Mouse (Mus musculus) limb, embryonic 15.5 days (tissue): ENCODE measurements at regions not wholly inside any gene's neighbourhood (a gene's known extent, or its start where the extent isn't known, plus 50 kb on each side); places are given as distances from the start of the nearest gene placed in this dataset.

Source experiments
- ATAC-seq: fragments of 200-750 bp; cut with Nextera tagmentation; 2 replicates; pipeline ENCODE4 v1.8.0; 2017; ENCODE audit warnings: low read depth, moderate TSS enrichment; ENCODE audit not compliant: insufficient number of reproducible peaks, low FRiP score, low TSS enrichment
- H3K27ac ChIP-seq: fragments of 300-500 bp; sonication (generic); 2 replicates; pipeline ENCODE4 v1.5.1; 2015; ENCODE audit warnings: moderate library complexity, mild to moderate bottlenecking, inconsistent platforms
- H3K27me3 ChIP-seq: fragments of 300-500 bp; sonication (generic); 2 replicates; pipeline ENCODE4 v1.6.1; 2015; ENCODE audit warnings: inconsistent platforms
- H3K36me3 ChIP-seq: fragments of 300-500 bp; sonication (generic); 2 replicates; pipeline ENCODE4 v1.6.1; 2015; ENCODE audit warnings: inconsistent platforms
- H3K4me1 ChIP-seq: fragments of 300-500 bp; sonication (generic); 2 replicates; pipeline ENCODE4 v1.6.1; 2015; ENCODE audit warnings: inconsistent platforms
- H3K4me2 ChIP-seq: fragments of 300-500 bp; sonication (generic); 2 replicates; pipeline ENCODE4 v1.6.1; 2015; ENCODE audit warnings: mild to moderate bottlenecking, inconsistent platforms
- H3K4me3 ChIP-seq: fragments of 300-500 bp; sonication (generic); 2 replicates; pipeline ENCODE4 v1.5.1; 2015; ENCODE audit warnings: mild to moderate bottlenecking, inconsistent platforms
- H3K9ac ChIP-seq: fragments of 300-500 bp; sonication (generic); 2 replicates; pipeline ENCODE4 v1.6.1; 2015; ENCODE audit warnings: inconsistent platforms
- H3K9me3 ChIP-seq: fragments of 300-500 bp; sonication (generic); 2 replicates; pipeline ENCODE4 v1.6.1; 2016; ENCODE audit warnings: inconsistent platforms
- WGBS: fragments of 180-500 bp; shearing (Covaris S2); methylation state at CpG from one replicate; pipeline ENCODE4 v1.1.7; 2015; 5-methylcytosine and 5-hydroxymethylcytosine counted together

- no peak overlapping the region for H3K27ac ChIP-seq
- no peaks in the 10 kb centered on the region for H3K9me3 ChIP-seq
- H3K4me3 ChIP-seq, result no peak overlapping the region
- no peak overlapping the region for H3K9ac ChIP-seq
- no peak overlapping the region for H3K4me2 ChIP-seq
- ATAC-seq, result no peak
- no peaks in the 10 kb centered on the region for H3K36me3 ChIP-seq
- 78% methylated on average over 7 of the region's 7 CpGs for WGBS
- H3K4me1 ChIP-seq, result peaks cover 14% of the 10 kb centered on the region
- H3K27me3 ChIP-seq, result no peaks in the 10 kb centered on the region
These were observed 62.0 kb downstream of the Tpra1 start for GRCm38 (mm10) chr6:88964071-88964470.

GRCm38 (mm10) chr6:88964911-88965310, 62.9 kb downstream of the Tpra1 start:
- 90% methylated on average over 6 of the region's 6 CpGs for WGBS
- H3K9me3 ChIP-seq, result no peaks in the 10 kb centered on the region

GRCm38 (mm10) chr6:88965361-88966226, 63.5 kb downstream of the Tpra1 start:
- 67% methylated on average over 19 of the region's 19 CpGs for WGBS
- Histone ChIP-seq H3K4me1 (peaks cover 5% of the 10 kb centered on the region; the same call in 1 of the 2 replicates), H3K27me3 (no peaks in the 10 kb centered on the region), H3K27ac (no peak overlapping the region), H3K4me2 (no peak overlapping the region), H3K9me3 (no peaks in the 10 kb centered on the region), H3K36me3 (no peaks in the 10 kb centered on the region), H3K9ac (no peak overlapping the region), H3K4me3 (no peak overlapping the region)
- ATAC-seq, result no peak

More at GRCm38 (mm10) chr6:88964911-88965310, 62.9 kb downstream of the Tpra1 start:
- Histone ChIP-seq H3K4me3 (no peak overlapping the region), H3K4me2 (no peak overlapping the region), H3K4me1 (peaks cover 12% of the 10 kb centered on the region), H3K9ac (no peak overlapping the region), H3K36me3 (no peaks in the 10 kb centered on the region), H3K27ac (no peak overlapping the region), H3K27me3 (no peaks in the 10 kb centered on the region)
- no peak for ATAC-seq

DNA sequence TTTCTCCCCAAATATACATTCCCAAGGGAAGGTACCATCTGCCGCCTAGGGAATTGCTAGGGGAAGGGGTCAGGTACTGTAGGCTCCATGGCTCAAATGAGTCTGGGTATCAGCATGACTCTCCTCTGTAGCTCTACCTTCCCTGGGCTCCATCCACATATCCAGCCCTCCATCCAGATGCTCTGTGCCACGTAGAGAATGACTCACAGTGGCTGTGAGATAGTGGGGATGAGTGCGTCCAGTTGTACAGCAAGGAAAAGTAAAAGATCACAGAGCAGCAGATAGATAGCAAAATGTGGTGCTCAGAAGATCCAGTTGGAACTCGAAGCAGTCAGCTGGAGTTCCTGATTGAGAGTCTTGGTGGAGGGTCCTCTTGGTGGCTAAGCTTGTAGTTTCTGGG, 64.5 kb downstream of the Tpra1 start:
- no peaks in the 10 kb centered on the region for H3K27me3 ChIP-seq
- H3K27ac ChIP-seq, result no peak overlapping the region
- H3K9me3 ChIP-seq, result no peaks in the 10 kb centered on the region
- H3K4me3 ChIP-seq, result no peak overlapping the region
- no peak overlapping the region for H3K9ac ChIP-seq
- H3K4me1 ChIP-seq, result no peaks in the 10 kb centered on the region; the same call in 1 of the 2 replicates
- WGBS, result 77% methylated on average over 4 of the region's 4 CpGs
- ATAC-seq, result no peak
- H3K4me2 ChIP-seq, result no peak overlapping the region
- no peaks in the 10 kb centered on the region for H3K36me3 ChIP-seq

GRCm38 (mm10) chr6:88968842-88969241, 66.8 kb downstream of the Tpra1 start:
- no peak overlapping the region for H3K4me3 ChIP-seq

GRCm38 (mm10) chr6:88971729-88972128, 69.7 kb downstream of the Tpra1 start:
- H3K4me3 ChIP-seq, result no peak overlapping the region
- no peaks in the 10 kb centered on the region; the same call in 1 of the 2 replicates for H3K4me1 ChIP-seq
- WGBS, result 31% methylated on average over 9 of the region's 9 CpGs
- H3K9me3 ChIP-seq, result no peaks in the 10 kb centered on the region
- H3K4me2 ChIP-seq, result no peak overlapping the region
- 0 out of 2 replicates have a peak, but pooled peaks cover 9% of the 10 kb centered on the region for H3K27me3 ChIP-seq
- ATAC-seq, result no peak
- no peak overlapping the region for H3K27ac ChIP-seq
- no peaks in the 10 kb centered on the region for H3K36me3 ChIP-seq
- no peak overlapping the region for H3K9ac ChIP-seq

More at GRCm38 (mm10) chr6:88968842-88969241, 66.8 kb downstream of the Tpra1 start:
- no peaks in the 10 kb centered on the region for H3K36me3 ChIP-seq
- H3K27ac ChIP-seq, result no peak overlapping the region
- no peak overlapping the region for H3K9ac ChIP-seq
- no peaks in the 10 kb centered on the region; the same call in 1 of the 2 replicates for H3K4me1 ChIP-seq
- no peak overlapping the region for H3K4me2 ChIP-seq
- no peak for ATAC-seq
- no peaks in the 10 kb centered on the region for H3K9me3 ChIP-seq
- H3K27me3 ChIP-seq, result no peaks in the 10 kb centered on the region
- 29% methylated on average over 4 of the region's 4 CpGs for WGBS

GRCm38 (mm10) chr6:88974457-88974856, 72.4 kb downstream of the Tpra1 start:
- Histone ChIP-seq H3K9me3 (no peaks in the 10 kb centered on the region), H3K27me3 (0 out of 2 replicates have a peak, but pooled peaks cover 12% of the 10 kb centered on the region), H3K27ac (no peak overlapping the region), H3K4me1 (no peaks in the 10 kb centered on the region; the same call in 1 of the 2 replicates), H3K4me3 (no peak overlapping the region), H3K4me2 (no peak overlapping the region), H3K36me3 (no peaks in the 10 kb centered on the region), H3K9ac (no peak overlapping the region)
- 30% methylated on average over 7 of the region's 7 CpGs for WGBS
- no peak for ATAC-seq

DNA sequence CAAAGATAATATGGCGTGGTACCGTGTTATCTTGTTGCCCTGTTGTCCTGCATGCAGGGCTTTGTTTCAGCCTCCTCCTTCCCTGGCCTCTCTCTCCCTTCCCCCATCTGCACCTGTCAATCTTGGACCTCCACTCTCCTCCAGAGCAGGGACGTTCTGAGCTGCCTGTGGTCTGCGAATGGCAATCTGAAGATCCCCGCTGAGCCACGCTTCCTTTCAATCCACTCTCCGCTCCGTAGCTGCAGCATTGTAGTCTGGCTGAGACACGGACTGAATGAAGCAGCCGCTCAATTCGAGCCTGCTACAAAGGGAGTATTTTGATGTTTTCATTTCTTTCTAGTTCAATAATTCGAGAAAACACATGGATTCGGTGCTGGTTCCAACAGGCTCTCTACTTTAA, 74.5 kb downstream of the Tpra1 start:
- WGBS, result 16% methylated on average over 13 of the region's 13 CpGs
- Histone ChIP-seq H3K27me3 (0 out of 2 replicates have a peak, but pooled peaks cover 12% of the 10 kb centered on the region), H3K9ac (no peak overlapping the region), H3K27ac (no peak overlapping the region), H3K36me3 (no peaks in the 10 kb centered on the region), H3K4me3 (no peak overlapping the region), H3K9me3 (no peaks in the 10 kb centered on the region), H3K4me1 (no peaks in the 10 kb centered on the region; the same call in 1 of the 2 replicates), H3K4me2 (no peak overlapping the region)
- no peak for ATAC-seq

DNA sequence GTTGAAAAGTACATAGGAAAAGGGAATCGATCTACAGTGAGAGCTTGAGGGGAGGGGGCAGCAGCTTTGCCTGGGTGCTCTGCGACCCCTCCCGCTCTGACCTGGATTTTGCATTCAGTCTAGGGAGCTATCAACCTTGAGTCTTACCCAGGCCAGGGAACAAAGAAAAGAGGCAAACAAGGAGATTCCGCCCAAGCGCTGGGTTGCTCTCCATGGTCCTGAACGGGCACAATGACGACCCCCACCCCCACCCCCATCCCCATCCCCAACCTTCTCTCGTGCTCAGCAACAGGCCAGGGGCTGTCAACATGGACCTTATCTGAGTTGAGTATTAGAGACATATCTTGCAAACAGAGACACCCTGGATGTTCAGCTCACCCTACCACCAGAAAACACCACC, 74.9 kb downstream of the Tpra1 start:
- WGBS, result 3% methylated on average over 8 of the region's 8 CpGs
- ATAC-seq, result no peak

DNA sequence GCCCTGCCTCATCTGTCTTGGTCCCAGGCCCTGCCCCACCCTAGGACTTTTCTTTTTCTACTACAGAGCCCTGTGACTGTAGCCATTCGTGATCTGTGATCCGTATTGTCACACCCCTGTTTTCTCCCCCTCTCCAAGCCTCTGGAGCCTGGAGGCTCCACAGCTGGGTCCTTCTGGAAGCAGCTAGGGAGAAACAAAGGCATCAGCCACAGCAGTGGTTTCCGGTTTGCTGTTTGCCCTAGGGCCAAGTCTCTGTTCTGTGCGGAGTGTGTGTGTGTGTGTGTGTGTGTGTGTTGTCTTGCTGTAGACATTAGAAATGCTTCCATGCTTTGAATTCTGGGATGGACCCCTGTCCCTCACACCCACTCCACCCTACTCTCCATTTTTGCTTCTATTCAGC, 76.9 kb downstream of the Tpra1 start:
- Histone ChIP-seq H3K4me1 (no peaks in the 10 kb centered on the region), H3K9me3 (no peaks in the 10 kb centered on the region), H3K9ac (no peak overlapping the region), H3K4me2 (no peak overlapping the region), H3K4me3 (no peak overlapping the region), H3K27me3 (0 out of 2 replicates have a peak, but pooled peaks cover 12% of the 10 kb centered on the region), H3K27ac (no peak overlapping the region), H3K36me3 (no peaks in the 10 kb centered on the region)
- WGBS, result 47% methylated on average over 4 of the region's 4 CpGs
- ATAC-seq, result no peak

More for the DNA sequence above, 74.9 kb downstream of the Tpra1 start:
- Histone ChIP-seq H3K9ac (no peak overlapping the region), H3K36me3 (no peaks in the 10 kb centered on the region), H3K9me3 (no peaks in the 10 kb centered on the region), H3K4me1 (no peaks in the 10 kb centered on the region), H3K4me3 (no peak overlapping the region), H3K4me2 (no peak overlapping the region), H3K27ac (no peak overlapping the region), H3K27me3 (0 out of 2 replicates have a peak, but pooled peaks cover 12% of the 10 kb centered on the region)

- no peaks in the 10 kb centered on the region for H3K4me1 ChIP-seq
- no peak for ATAC-seq
- no peak overlapping the region for H3K9ac ChIP-seq
- 0 out of 2 replicates have a peak, but pooled peaks cover 12% of the 10 kb centered on the region for H3K27me3 ChIP-seq
- H3K9me3 ChIP-seq, result no peaks in the 10 kb centered on the region
- H3K4me3 ChIP-seq, result no peak overlapping the region
- H3K4me2 ChIP-seq, result no peak overlapping the region
- 2% methylated on average over 8 of the region's 8 CpGs for WGBS
- no peaks in the 10 kb centered on the region for H3K36me3 ChIP-seq
- no peak overlapping the region for H3K27ac ChIP-seq
These were observed 78.1 kb downstream of the Tpra1 start for GRCm38 (mm10) chr6:88980112-88980511.

- no peak overlapping the region for H3K9ac ChIP-seq
- H3K27ac ChIP-seq, result no peak overlapping the region
- H3K36me3 ChIP-seq, result no peaks in the 10 kb centered on the region
- H3K4me3 ChIP-seq, result no peak overlapping the region
- H3K9me3 ChIP-seq, result no peaks in the 10 kb centered on the region
- 28% methylated on average over 7 of the region's 7 CpGs for WGBS
- 0 out of 2 replicates have a peak, but pooled peaks cover 3% of the 10 kb centered on the region for H3K27me3 ChIP-seq
- H3K4me2 ChIP-seq, result no peak overlapping the region
- ATAC-seq, result no peak
- no peaks in the 10 kb centered on the region for H3K4me1 ChIP-seq
These were observed 79.5 kb downstream of the Tpra1 start for GRCm38 (mm10) chr6:88981544-88981943.
